Mouse (Mus musculus) erythroblast, embryonic 14.5 days (primary cell): Measurements from ENCODE around the gene Nid2. TPM values are rescaled to one million over a fixed set of nuclear protein-coding genes. Genes with fewer than 3 reads are reported as not detected.

ENCODE experiments used
- H3K27me3 ChIP-seq: 2 replicates; pipeline ENCODE4 v1.6.1; 2012; ENCODE audit warnings: inconsistent platforms; ENCODE audit not compliant: control insufficient read depth
- H3K36me3 ChIP-seq: 2 replicates; pipeline ENCODE4 v1.6.1; 2012; ENCODE audit warnings: mild to moderate bottlenecking, inconsistent platforms; ENCODE audit not compliant: control insufficient read depth
- H3K4me1 ChIP-seq: 2 replicates; pipeline ENCODE4 v1.6.1; 2012; ENCODE audit warnings: inconsistent platforms; ENCODE audit not compliant: control insufficient read depth
- H3K4me3 ChIP-seq: replicated peaks from 2 replicates; pipeline ENCODE3; 2012; ENCODE audit warnings: moderate library complexity, mild to moderate bottlenecking, inconsistent platforms
- H3K9me3 ChIP-seq: 2 replicates; pipeline ENCODE4 v1.6.1; 2012; ENCODE audit warnings: low read length, inconsistent platforms, mixed read lengths; ENCODE audit not compliant: control insufficient read depth
- GATA1 ChIP-seq: IDR thresholded peaks from 2 replicates; pipeline ENCODE4 v1.6.1; 2012; ENCODE audit warnings: low read length, inconsistent platforms, mixed read lengths
- TAL1 ChIP-seq: IDR thresholded peaks from 3 replicates; pipeline ENCODE4 v1.6.1; 2012; ENCODE audit warnings: low read length, inconsistent platforms, mixed read lengths
- polyA plus RNA-seq: library from polyadenylated mRNA; stranded (reverse); fragments of >175 nt; gene quantifications from 2 replicates; pipeline ENCODE4 v1.2.3, GENCODE M21; 2012

The Nid2 gene
- polyA plus RNA-seq, 1 experiment: 0.07 TPM

DNA sequence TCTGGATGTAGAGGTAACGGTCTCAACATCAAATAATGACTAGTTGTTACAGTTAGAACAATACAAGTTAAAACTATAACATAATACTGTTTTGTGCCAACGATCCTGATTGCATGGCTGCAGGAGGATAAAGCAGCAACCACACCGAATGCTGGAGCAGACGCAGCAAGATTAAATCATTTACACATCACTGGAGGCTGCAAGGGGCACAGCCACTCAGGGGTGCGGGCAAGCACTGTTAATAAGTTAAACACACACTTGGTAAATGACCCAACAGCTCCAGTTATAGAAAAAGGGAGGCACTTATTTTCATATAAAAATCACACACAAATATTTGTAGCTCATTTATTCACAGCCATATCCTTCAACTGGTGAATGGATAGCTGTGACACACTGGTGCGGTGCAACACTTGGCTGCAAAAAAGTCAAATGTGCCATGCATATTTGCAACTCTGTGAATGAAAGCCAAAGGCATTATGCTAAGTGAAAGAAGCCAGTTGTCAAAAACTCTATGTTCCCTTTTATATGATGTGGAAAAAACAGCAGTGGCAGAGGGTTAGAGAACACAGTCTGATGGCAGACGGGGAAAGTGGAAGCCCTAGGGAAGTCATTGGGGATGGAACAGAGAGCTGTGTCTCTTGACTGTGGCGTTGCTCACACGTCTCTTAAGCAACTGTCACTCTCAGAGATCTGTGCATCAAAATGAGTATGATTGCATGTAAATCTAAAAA is 11.5 kb upstream of the Nid2 start:
- H3K27me3 ChIP-seq: no peaks in the 10 kb centered on the region
- TF ChIP-seq GATA1: no peak
- TF ChIP-seq TAL1: no peak

DNA sequence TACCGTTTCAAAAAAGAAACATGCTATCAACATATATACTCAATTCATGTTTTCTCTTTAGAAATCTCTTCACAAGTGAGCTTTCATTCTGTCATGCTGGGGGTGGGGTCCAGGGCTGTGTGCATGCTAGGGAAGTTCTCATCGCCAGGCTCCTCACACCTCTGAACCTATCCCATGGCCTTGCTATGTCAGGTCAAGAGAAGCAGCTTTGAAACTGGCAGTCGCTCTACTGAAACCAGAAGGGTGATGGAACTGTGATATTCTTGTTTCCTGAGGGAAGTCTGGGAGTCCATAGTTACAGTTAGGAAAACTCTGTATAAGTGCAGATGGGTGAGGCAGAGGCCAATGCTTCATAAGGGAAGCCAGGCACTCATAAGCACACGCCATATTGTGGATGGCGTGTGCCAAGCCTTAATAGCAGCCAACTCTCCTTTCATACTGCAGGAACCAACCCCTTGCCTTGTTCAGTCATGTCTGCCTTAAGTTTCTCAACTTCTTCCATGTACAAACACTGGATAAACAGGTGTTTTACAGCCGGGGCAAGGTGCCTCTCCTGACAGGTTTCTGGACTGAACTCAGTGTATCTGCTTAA is 10.8 kb upstream of the Nid2 start:
- TF ChIP-seq GATA1 (no peak), TAL1 (no peak)
- no peaks in the 10 kb centered on the region for H3K27me3 ChIP-seq
- H3K36me3 ChIP-seq: no peaks in the 10 kb centered on the region
- no peaks in the 10 kb centered on the region for H3K4me1 ChIP-seq
- H3K4me3 ChIP-seq: no peak overlapping the region
- no peaks in the 10 kb centered on the region for H3K9me3 ChIP-seq

More for the DNA sequence above, 11.5 kb upstream of the Nid2 start:
- Histone ChIP-seq H3K4me1 (no peaks in the 10 kb centered on the region), H3K9me3 (no peaks in the 10 kb centered on the region), H3K36me3 (no peaks in the 10 kb centered on the region), H3K4me3 (no peak overlapping the region)

DNA sequence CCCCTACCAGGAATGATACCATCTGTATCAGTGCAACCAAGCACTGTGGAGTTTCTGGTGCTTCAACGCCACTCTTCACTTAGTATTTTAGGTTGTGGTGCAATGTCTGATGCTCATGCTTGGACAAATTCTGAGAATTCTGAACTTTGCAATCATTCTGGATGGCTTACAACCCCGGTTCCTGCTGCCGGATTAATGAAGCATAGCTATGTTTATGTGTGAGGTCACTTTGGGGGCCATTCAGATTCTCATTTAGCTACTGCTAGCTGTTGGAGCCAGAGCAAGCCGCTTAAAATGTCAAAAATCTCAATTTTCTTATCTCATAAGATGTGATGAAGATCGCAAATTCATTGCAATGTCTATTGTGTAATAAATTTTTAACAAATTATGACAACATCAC is 6.2 kb upstream of the Nid2 start:
- peaks cover 4% of the 10 kb centered on the region for H3K27me3 ChIP-seq
- no peak for TF ChIP-seq GATA1
- no peak for TF ChIP-seq TAL1
- no peaks in the 10 kb centered on the region for H3K36me3 ChIP-seq

GRCm38 (mm10) chr14:19746232-19746631 is 4.8 kb upstream of the Nid2 start:
- Histone ChIP-seq H3K4me1 (peaks cover 6% of the 10 kb centered on the region), H3K36me3 (no peaks in the 10 kb centered on the region), H3K9me3 (no peaks in the 10 kb centered on the region), H3K27me3 (peaks cover 16% of the 10 kb centered on the region), H3K4me3 (no peak overlapping the region)
- TF ChIP-seq GATA1 (no peak), TAL1 (no peak)

More for the DNA sequence above, 6.2 kb upstream of the Nid2 start:
- Histone ChIP-seq H3K4me3 (no peak overlapping the region), H3K4me1 (no peaks in the 10 kb centered on the region), H3K9me3 (no peaks in the 10 kb centered on the region)

DNA sequence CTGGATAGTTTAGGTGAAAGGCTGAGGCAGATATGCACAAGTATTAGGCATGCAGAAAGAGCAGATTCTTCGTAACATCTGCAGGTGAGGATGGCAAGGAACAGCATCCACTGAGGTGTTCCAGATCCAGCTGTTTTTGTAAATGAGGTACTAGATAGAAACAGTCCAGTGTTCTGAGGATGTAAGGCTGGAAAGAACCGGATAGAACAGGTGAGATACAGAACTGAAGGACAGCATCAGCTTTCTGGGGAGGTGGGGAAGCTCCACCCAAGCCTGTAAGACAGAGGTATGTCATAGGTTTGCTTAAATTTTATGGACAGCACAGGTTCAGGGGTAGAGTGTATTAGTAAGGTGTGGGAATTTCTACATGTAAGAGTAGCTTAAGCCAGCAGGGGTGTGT is 4.3 kb upstream of the Nid2 start:
- no peaks in the 10 kb centered on the region for H3K9me3 ChIP-seq
- H3K36me3 ChIP-seq: no peaks in the 10 kb centered on the region
- peaks cover 9% of the 10 kb centered on the region for H3K4me1 ChIP-seq
- peaks cover 21% of the 10 kb centered on the region for H3K27me3 ChIP-seq
- no peak overlapping the region for H3K4me3 ChIP-seq
- TF ChIP-seq GATA1 (no peak), TAL1 (no peak)

DNA sequence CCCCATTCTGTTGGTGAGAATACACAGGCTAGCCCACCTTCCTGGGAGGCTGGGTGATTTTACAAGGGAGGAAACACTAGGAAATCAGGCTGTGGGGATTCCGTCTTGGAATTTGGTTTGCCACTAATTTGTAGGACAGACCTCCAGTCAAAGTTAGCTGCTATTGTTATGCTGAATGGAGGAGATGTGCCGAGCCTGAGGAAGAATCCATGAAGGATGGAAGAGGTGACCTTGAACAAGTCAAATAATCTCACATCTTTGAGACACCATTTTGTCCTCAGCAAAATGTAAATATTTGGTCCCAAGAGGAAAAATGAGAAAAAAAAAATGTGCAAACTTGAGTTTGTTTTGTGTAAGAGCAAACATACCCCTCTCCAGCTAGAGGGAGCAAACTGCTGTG is 1.3 kb upstream of the Nid2 start:
- Histone ChIP-seq H3K27me3 (peaks cover 40% of the 10 kb centered on the region), H3K4me3 (no peak overlapping the region), H3K36me3 (no peaks in the 10 kb centered on the region), H3K9me3 (no peaks in the 10 kb centered on the region; the same call in 1 of the 2 replicates), H3K4me1 (peaks cover 12% of the 10 kb centered on the region)
- TF ChIP-seq TAL1 (no peak), GATA1 (no peak)

- TF ChIP-seq GATA1 (no peak), TAL1 (no peak)
- Histone ChIP-seq H3K4me1 (peaks cover 12% of the 10 kb centered on the region), H3K4me3 (peak overlapping the region; percentile 54), H3K27me3 (peaks cover 40% of the 10 kb centered on the region), H3K36me3 (no peaks in the 10 kb centered on the region), H3K9me3 (no peaks in the 10 kb centered on the region; the same call in 1 of the 2 replicates)
Measured at GRCm38 (mm10) chr14:19750411-19751024, 547 bp upstream of the Nid2 start.

GRCm38 (mm10) chr14:19752276-19752675 is 1.2 kb downstream of the Nid2 start:
- H3K4me1 ChIP-seq: peaks cover 12% of the 10 kb centered on the region
- peak overlapping the region; percentile 12 for H3K4me3 ChIP-seq
- H3K9me3 ChIP-seq: no peaks in the 10 kb centered on the region; the same call in 1 of the 2 replicates
- no peaks in the 10 kb centered on the region; the same call in 1 of the 2 replicates for H3K36me3 ChIP-seq
- no peak for TF ChIP-seq GATA1
- no peak for TF ChIP-seq TAL1
- peaks cover 40% of the 10 kb centered on the region for H3K27me3 ChIP-seq

DNA sequence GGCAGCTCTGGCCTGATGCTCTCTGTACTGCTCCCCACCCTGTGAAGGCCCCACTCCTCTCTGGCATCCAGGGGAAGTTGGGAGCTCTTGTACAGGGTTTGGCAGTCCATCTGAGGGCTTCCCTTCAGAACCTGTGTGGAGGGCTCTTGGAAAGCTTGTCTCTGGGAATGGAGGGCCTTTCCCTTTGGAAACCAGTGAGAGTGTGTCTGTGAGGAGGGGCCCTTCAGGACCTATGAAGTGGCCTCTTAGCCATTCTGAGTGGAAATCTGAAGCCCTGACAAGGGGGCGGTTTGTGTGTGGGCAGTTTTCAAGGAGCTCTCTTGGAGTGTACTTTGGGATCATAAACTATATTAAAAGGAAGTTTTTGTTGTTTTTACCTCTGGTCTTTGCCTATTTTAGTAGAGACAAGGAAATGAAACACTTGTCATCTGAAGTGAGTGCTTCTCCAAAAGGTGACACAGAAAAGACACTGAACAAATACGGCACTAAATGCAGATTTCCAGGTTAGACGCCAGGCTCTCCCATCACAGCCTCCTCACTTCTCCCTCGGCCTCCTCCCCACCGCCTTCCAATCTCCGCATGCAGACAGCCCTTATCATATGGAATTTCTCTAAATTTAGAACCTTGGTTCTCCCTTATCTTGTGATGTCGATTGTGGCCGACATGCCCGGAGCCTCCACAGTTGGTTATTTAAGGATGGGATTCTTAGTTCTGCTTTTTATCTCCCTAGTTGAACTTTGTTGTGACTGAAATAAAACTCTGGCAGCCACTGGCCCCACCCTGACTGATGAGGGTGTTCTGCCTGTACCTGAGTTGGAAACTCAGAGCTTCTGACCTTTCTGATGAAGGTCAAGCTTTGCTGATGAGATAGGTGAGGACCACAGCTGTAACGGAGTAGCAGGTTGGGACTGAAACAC is 8.5 kb downstream of the Nid2 start:
- Histone ChIP-seq H3K4me3 (no peak overlapping the region), H3K9me3 (no peaks in the 10 kb centered on the region), H3K4me1 (peaks cover 13% of the 10 kb centered on the region), H3K27me3 (no peaks in the 10 kb centered on the region), H3K36me3 (no peaks in the 10 kb centered on the region; the same call in 1 of the 2 replicates)
- no peak for TF ChIP-seq GATA1
